Mouse (Mus musculus) mouse embryonic stem cell (cell line): ENCODE data around the gene Naa35.

ENCODE experiments used
- in situ Hi-C, 2 experiments: fragments of 300-500 bp; cut with MboI; formaldehyde crosslinking; loops; 1 replicate in 1 of 2; 3 replicates in 1 of 2; pipeline ENCODE4 v1.14.3; 2019 to 2020; ENCODE audit warnings: low sequenced_read_pairs in 2 of 2, low pct_unique_long_range_greater_than_20kb in 1 of 2, mixed read lengths in 1 of 2; ENCODE audit not compliant: unreplicated experiment in 1 of 2

Gene Naa35

DNA sequence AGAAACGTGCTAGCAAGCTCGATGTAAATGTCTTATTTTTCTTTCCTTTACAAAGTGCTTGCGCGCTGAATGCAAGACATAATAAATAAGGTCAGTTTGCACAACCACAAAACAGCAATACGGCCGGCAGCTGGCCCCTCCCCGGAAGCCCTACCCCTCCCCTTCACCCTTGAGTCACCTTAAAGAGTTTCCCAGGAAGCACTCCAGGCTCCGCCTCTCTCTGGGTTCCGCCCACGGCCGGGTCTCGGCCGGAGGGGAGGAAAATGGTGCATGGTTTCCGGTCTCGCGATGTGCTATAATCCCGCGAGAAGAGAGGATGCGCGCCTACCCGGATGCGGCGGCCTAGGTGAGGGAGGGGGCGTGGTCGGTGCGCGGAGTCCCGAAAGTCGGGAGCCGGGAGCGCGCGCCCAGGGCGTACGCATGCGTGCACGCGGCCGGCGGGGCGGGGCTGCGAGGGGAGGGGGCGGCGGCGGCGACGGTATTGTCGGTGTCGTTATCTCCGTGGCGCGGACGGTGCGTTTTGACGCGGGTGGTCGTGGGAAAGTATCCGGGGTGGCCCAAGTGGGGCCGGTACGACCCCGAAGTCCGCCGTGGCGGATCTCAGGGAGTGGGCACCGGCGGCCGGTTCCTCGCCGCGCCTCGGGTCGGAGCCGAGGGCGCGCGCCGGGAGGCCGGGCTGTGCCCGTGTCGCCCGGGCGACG lies at the start of gene Naa35, which contains the start of gene Agtpbp1:
TSS of gene Naa35 (plus strand) at position 313 of the 701 bp plus-strand sequence.
TSS of gene Agtpbp1 (minus strand) at position 281 of the 701 bp plus-strand sequence.
- in situ Hi-C loops, result no loop called here

DNA sequence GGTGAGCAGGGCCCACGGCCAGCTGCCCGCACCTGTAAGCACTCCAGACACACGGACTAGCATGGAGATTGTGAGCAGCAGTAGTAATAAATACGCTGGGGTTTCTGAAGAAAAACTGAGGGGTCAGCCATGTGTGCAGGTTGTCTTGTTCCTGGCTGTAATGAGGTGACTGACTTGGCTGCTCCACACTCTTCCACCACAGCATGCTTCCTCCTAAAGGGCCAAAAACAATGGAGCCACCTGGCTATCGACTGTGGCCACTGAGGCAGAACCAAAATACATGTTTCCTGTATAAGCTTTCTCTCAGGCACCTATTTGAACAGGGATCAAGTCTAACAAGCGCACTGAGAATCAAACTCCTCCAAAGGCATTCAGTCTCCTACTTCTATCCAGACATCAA lies 49.3 kb upstream of the Naa35 start:
- in situ Hi-C loops, result no loop called here

DNA sequence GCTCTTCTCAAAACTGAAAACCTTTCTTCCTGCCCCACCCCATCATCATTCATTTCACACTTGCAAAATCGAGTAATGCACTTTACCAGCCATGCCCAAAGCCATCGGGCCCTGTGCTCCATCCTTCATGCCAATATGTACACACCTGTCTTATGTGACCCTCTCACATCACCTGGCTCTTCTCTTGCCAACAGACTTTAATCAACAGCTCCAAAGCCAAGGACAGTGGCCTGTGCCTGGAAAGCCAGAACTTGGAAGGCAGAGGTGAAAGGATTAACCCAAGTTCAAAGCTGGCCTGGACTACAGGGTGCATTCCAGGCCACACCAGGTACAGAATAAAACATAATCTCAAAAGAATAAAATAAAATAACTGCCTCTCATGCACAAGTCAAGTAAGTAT lies 48.4 kb upstream of the Naa35 start:
- in situ Hi-C loops, result no loop called here

DNA sequence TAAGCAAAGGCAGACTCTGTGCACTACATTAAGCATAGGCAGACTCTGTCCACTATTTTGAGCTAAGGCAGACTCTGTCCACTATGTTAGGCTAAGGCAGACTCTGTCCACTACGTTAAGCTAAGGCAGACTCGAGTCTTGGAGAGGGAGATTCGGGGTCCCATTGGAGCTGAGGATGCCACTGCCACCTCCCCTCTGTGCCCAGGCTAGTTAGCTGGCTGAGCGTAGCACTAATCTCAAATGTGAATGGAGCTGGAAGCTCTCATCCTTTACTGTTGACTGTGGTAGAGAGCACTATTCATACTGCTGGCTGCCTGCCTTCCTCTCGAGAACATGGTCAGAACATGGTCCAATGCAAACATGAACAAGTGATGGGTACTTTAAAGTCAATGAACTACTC lies 46.4 kb upstream of the Naa35 start:
- in situ Hi-C loops, result no loop called here

DNA sequence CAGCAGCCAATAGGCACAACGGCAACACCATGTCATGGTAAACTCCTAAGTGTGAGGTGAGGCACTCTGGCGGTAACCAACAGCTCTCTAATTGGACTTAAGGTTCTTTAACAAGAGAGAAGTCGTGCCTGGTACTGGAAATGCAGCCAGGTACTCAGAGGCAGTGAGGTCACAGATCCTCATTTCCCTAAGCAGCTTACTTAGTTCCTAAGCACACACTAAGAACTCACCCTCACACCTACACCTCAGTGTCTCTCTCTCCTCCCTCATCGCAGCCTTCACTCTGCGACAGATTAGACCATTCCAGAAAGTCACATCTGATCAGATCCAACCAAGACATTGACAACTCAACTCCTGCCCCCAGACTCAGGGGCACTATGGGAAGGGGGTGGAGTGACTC lies 45.0 kb upstream of the Naa35 start:
- in situ Hi-C loops, result no loop called here

DNA sequence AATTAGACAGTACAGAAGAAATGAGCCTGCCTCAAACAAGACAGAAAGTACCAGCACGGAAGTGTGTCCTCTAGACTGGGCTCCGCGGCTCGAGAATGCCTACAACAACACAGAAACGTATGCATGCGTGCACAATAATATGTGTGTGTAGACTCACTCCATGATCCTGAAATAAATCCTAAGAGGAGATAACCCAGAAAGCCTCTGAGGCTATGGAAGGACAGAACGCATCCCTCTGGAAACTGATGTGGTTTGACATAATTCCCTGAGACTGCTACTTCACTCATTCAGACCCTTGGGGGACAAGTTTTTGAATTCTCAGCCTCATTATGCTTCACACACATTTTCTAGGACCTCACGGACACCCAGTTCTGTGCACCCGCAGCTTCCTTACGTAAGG lies 42.6 kb upstream of the Naa35 start:
- in situ Hi-C loops, result no loop called here

DNA sequence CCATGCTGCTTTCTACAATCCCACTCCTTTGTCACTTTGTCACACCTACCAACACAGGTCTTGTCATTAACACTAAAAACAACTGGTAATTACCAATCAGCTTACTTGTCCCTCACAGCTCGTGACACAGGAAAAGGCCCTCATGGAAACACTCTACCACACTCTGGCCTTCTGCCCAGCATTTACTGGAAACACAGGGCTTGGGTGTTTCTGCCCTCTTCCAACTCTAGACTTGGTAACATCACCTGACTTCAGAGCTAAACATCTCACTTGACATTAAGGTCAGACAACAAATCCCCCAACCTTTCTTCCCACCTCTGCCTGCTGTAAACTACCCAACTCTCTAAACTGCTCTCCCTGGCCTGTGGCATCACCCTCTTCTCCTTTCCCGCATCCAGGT lies 38.0 kb upstream of the Naa35 start:
- in situ Hi-C loops, result no loop called here

DNA sequence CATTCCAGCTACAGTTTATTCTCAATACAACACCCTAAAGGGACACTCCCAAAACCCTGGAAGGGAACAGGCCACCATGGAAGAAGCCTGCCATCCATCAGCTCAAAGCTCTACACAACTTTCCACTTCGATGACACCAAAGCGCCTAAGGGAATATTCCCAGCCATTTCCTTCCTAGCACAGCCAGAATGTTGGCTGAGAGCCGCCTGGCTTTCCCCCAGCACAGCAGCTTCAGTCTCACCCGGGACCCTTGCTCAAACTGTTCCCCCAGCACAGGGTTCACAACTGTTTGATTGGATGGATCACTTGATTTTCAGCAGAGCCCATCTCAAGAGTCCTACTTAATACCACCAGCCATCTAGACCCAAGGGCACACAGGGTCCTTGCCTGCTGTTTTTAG lies 37.3 kb upstream of the Naa35 start:
- in situ Hi-C loops, result no loop called here

DNA sequence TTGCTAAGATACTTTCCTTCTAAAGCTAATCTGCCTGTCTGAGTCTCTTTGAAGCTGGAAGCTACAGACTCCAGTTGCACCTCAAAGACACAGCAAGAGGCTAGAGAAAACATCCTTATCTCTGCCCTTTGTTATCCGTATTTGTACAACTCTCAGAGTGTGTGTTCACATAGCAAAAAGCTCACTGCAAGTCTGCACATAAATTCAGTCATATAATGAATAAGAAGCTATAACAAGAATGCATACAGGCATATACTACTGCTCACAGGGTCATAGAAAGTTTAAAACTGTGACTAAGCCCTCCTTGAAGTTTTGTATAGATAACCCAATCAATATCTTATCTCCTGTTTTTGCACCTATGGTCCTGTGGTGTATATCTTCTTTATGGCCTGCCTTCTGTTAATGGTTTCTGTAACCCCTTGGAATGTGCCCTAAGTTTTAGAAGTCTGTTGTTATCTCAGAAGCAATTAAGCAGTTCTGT lies 35.7 kb upstream of the Naa35 start:
- in situ Hi-C loops, result no loop called here

DNA sequence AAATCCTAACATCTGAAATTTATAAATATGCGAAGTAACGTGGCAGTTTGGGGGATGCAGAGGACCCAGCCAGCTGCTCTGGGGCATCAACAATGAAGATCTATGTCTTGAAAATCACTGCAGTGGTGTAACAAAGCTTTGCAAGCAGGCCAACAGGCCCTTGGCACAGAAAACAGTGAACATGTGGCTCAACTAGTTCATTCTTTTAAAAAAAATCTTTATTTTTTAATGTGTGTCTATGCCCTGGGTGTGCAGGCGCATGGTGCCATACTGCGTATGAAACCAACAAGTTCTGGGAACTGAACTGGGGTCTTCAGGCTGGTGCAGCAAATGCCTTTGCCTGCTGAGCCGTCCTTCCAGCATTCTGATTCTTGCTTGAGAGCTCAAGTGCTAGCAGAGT lies 32.8 kb upstream of the Naa35 start:
- in situ Hi-C loops, result no loop called here

DNA sequence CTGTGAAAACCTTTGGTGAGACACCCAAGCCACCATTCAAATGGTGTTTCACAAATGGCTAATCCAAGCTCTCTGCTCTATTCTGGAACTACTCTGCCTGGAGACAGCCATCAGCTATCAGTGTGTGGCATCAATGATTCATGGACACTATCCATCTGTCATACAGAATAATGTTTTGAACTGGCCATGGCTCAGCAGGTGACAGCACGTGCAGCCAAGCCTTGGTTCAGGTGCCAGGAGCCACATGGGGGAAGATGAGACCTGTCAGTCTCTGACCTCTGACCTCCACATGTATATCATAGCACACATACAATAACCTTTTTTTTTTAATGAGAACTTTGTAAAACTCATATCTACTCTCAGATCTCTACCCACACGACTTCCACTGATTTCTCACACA lies 32.3 kb upstream of the Naa35 start:
- in situ Hi-C loops, result no loop called here

DNA sequence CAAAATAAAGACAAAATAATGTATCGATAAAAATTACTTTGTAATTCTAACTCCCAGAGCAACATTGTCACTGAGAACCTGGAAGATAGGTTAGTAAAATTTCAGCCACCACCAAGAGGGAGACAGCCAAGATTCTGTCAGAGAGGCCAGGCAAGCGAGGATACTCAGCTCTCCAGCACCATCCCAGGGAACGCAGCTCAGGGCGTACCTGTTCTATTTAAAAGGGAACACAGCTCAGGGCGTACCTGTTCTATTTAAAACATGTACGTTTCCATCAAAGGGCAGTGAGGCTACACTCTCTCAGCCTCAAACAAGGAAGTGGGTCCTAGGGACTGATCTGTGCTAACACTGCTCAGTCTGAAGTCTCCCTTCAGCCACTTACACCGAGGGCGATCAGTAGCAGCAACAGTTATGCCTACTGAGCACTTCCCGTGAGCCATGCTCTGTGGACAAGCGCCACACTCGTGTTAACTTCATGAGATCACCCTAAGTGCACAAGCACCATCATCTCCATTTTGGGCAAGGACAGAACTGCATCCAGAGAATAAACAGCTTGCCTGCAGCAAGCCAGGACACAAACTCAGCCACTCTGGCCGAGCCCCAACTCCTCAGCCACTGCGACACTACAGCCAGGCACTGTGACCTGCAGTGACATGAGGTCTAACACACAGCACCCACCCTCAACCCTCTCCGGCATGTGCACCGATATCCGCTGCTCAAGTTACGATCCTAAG lies 30.1 kb upstream of the Naa35 start:
- in situ Hi-C loops, result no loop called here

DNA sequence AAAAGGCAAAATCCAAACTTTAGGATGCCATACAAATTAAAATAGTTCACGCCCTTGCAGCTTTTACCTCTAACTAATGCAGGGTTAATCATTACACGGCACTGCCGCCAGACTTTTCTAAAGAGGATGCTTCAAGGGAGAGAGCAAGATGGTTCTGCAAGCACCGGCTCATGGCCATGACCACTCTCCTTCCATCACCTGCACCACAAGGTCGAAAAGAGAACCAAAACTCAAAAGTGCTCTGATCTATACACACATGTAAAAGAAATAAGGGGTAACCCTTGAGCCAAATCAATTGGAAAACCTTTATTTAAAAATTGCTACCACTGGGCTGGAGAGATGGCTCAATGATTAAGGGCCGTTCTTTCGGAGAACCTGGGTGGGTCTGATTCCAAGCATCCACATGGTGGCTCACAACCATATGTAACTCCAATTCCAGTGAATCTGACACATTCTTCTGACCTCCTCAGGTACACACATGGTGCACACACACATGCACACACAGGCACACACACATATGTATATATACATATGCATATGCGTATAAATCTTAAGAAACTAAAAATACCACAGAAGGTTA lies 29.4 kb upstream of the Naa35 start:
- in situ Hi-C loops, result no loop called here

DNA sequence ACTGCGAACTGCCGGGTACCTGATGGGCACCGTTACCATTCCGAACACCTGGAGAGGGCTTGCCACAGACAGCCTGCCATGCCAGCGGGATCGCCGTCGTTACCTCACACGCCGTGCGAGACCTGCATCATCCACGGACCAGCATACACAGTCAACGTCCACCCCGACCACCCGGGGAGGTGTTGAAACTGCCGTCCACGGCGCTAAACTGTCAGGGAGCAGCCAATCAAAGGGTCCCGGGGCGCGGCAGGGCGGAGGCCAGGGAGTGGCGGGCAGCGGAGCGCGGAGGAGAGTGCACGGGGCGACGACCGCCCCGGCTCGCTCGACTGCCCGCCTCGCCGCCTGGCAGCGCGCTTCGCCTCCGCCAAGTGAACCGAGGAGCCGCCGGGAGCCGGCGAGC lies 28.4 kb upstream of the Naa35 start:
- in situ Hi-C loops, result no loop called here

DNA sequence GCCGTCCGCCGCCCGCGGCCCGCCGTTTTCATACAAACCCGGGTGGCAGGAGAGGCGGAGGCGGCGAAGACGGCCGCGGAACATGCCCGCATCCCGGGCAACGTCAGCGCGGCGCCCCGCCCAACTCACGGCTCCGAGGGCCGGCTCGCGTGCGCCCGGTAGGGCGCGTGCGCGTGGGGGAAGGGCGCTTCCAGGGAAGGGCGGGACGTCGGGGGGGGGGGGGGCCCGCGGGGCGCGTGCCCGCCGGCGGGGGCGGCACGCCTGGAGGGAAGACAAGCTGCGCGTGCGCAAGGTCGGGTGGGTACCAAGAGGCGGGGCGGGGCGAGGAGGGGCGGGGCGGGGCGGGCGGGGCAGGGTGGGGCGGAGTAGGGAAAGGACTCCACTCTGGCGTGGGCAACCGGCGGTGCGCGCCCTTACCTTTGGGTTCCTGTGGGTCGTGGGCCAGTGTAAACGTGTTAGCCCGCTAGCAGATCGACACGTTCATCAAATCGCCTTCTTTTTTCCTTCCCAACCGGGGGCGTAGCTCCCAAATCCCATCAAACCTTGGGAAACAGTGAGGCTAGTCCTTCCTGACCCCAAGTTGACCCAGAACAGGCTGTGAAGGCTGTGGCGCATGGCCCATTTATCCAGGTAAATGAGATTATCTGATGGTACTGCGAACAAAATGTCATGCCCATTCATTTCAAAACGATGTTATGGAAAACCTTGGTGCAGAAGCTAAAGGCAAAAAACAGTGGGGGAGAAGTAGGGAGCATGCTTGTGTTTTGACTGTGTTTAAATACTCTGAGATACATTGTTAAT lies 27.7 kb upstream of the Naa35 start:
- in situ Hi-C loops, result no loop called here

DNA sequence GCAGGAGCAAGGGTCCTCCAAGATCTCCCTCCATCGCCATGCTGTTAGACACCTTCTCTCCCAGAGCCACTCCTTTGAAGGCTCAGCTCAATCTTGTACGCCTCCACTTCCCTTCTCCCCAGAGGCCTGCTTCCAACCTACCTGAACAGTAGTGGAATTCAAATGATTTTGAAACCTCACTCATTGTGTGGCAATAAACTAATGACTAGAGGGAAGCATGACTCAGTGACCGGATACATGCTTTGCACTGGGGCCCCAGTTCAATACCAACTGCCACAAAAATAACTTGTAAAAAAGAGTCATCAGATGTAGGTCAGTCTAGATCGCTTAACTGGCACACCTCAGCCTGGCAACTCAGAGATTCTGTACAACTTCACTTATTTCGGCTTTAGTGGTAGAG lies 26.3 kb upstream of the Naa35 start:
- in situ Hi-C loops, result no loop called here

DNA sequence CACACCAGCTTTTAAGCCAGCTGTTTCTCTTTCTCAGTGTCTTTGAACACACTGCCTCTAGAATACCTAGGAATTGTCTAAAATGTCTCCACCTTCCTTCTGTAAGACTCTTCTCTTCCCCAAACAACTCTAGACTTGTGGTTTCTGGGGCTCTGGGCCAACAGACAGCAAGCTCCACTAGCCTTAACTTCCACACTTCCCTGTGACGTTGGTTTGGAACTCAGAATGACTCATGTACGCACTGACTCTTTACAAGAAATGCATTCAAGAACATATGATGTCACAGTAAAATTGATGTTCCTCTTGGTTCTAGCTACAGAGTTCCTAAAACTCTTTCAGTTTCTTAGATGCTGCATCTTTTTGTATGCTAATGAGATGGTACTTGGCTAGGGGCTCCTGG lies 22.6 kb upstream of the Naa35 start:
- in situ Hi-C loops, result no loop called here

DNA sequence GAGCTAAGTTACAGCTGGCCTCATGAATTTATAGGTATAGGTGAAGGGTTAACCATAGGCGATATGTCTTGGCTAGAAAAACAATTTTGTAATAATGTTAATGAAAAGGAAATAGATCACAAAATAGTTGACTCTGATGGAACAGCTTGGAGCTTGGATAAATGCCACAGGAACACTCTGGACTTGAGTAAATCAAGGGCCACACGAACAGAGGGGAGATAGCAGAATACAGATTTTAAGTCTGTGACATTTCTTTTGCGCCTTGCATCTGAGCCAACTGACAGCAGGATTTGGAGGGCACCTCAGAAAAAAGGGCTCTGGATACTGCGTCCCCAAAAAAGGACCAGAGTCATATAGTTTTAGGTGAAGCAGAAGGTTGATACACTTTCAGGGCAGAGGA lies 20.6 kb upstream of the Naa35 start:
- in situ Hi-C loops, result no loop called here

DNA sequence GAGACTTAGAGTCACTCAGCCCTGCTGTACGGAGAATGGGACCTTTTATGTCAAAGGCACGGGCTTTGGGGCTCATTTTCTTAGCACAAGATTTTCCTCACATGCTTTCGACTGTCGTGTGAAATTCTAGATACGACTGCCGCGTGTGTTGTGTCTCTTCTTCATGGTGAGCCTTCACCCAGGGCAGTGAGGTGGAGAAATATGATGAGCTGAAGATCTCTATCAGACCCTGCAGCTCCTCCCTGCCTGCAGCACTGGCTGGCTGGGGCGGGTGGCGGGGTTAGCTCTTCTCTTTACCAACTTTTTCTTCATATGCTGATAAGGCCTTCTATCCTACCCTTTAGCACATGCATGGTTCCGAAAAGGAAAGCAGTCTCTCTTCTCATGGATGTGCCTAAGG lies 20.1 kb upstream of the Naa35 start:
- in situ Hi-C loops, result no loop called here
